Mouse (Mus musculus) stomach, embryonic 16.5 days (tissue): ENCODE results near the gene Smok3a. TPM values are rescaled to one million over a fixed set of nuclear protein-coding genes. Genes with fewer than 3 reads are reported as not detected.

ENCODE experiments used
- ATAC-seq: fragments of 200-750 bp; cut with Nextera tagmentation; 2 replicates; pipeline ENCODE4 v1.8.0; 2017; ENCODE audit warnings: moderate number of reproducible peaks, moderate TSS enrichment; ENCODE audit not compliant: insufficient read depth, low FRiP score
- H3K27ac ChIP-seq: fragments of 300-500 bp; sonication (generic); 2 replicates; pipeline ENCODE4 v1.5.1; 2014; ENCODE audit warnings: low read length
- H3K27me3 ChIP-seq: fragments of 300-500 bp; sonication (generic); 2 replicates; pipeline ENCODE4 v1.6.1; 2014; ENCODE audit warnings: low read length, control low read depth, mixed read lengths; ENCODE audit not compliant: control insufficient read depth, insufficient read depth
- H3K36me3 ChIP-seq: fragments of 300-500 bp; sonication (generic); 2 replicates; pipeline ENCODE4 v1.6.1; 2014; ENCODE audit warnings: low read length; ENCODE audit not compliant: control insufficient read depth, insufficient read depth
- H3K4me1 ChIP-seq: fragments of 300-500 bp; sonication (generic); 2 replicates; pipeline ENCODE4 v1.6.1; 2014; ENCODE audit warnings: low read length, control low read depth, mixed read lengths; ENCODE audit not compliant: control insufficient read depth, insufficient read depth
- H3K4me2 ChIP-seq: fragments of 300-500 bp; sonication (generic); 2 replicates; pipeline ENCODE4 v1.6.1; 2014; ENCODE audit warnings: low read depth, low read length, mixed read lengths
- H3K4me3 ChIP-seq: fragments of 300-500 bp; sonication (generic); replicated peaks from 2 replicates; pipeline ENCODE4 v1.5.1; 2014; ENCODE audit warnings: mild to moderate bottlenecking, low read length
- H3K9ac ChIP-seq: fragments of 300-500 bp; sonication (generic); 2 replicates; pipeline ENCODE4 v1.6.1; 2014; ENCODE audit warnings: low read length
- H3K9me3 ChIP-seq: fragments of 300-500 bp; sonication (generic); replicated peaks from 2 replicates; pipeline ENCODE4 v1.6.1; 2016; ENCODE audit warnings: low read length, control low read depth; ENCODE audit not compliant: control insufficient read depth
- WGBS: fragments of 180-500 bp; shearing (Covaris S2); extraction: QIAGEN DNeasy Blood & Tissue Kit; methylation state at CpG from one replicate; pipeline ENCODE4 v1.1.7; 2014; 5-methylcytosine and 5-hydroxymethylcytosine counted together
- polyA plus RNA-seq: library from polyadenylated mRNA; unstranded; fragments of >200 nt; fragmentation: Nextera tagmentation; extraction: Ambion mirVana; gene quantifications from 2 replicates; pipeline ENCODE4 v1.2.1, GENCODE M21; 2015

Gene Smok3a
- polyA plus RNA-seq, 1 experiment from 2014 or later: not detected

GRCm38 (mm10) chr5:138081446-138081845, 60.4 kb downstream of the Smok3a start:
- WGBS: 85% methylated on average over 9 of the region's 9 CpGs
- no peak overlapping the region for H3K9ac ChIP-seq
- no peaks in the 10 kb centered on the region for H3K36me3 ChIP-seq
- H3K27ac ChIP-seq: no peak overlapping the region
- no peak overlapping the region for H3K4me3 ChIP-seq
- no peak overlapping the region for H3K4me2 ChIP-seq
- no peaks in the 10 kb centered on the region for H3K9me3 ChIP-seq
- H3K4me1 ChIP-seq: peaks cover 6% of the 10 kb centered on the region
- no peak for ATAC-seq
- H3K27me3 ChIP-seq: no peaks in the 10 kb centered on the region

DNA sequence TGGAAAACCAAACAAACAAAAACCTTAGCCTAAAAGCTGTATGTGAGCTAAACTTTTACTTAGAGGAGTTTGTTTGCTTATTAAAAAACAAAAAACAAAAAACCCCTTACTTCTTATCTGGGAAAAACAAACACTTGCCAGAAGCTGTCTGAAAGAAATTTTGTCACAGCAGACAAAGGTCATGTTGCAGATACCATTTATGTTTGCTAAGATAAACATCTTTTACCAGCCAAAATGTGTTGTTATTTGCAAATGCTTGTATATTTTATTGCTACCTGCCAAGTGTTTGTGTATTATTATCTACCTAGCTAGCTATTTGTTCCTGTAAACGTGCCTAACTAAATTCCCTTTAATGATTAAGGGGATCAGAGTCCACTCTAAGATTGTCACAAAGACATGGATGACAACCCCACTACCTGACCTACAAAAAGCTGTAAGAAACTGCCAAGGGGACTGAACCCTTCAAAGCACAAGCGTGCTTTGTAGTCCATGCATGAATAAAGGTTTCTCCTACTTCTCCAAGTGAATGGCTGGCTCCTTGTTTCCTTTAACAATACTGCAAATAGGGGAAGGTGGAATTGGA, 62.3 kb downstream of the Smok3a start:
- Histone ChIP-seq H3K27me3 (no peaks in the 10 kb centered on the region), H3K4me3 (no peak overlapping the region), H3K27ac (no peak overlapping the region), H3K9ac (no peak overlapping the region), H3K4me2 (no peak overlapping the region), H3K9me3 (no peaks in the 10 kb centered on the region), H3K36me3 (no peaks in the 10 kb centered on the region), H3K4me1 (peaks cover 6% of the 10 kb centered on the region)
- ATAC-seq: no peak
- WGBS: 60% methylated on average over 2 of the region's 2 CpGs

DNA sequence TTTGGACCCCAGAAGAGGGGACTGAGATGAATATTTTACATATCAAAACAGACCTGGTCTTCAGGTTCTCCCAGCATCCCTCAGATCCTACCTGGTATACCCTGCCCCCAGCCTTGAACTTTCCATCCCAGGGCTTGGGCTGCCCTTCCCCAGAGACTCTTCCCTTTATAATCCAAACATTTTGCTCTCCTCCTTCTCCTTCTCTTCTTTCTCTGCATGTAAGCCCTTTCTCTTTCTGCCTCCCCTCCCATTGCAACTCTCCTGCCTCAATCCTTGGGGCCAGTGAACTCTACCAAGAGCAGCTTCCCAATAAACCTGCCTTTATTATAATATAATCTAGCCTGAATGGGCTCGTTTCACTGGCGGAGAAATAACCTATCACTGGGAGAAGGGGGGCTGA, 62.9 kb downstream of the Smok3a start:
- Histone ChIP-seq H3K27me3 (no peaks in the 10 kb centered on the region), H3K9ac (no peak overlapping the region), H3K9me3 (no peaks in the 10 kb centered on the region), H3K36me3 (no peaks in the 10 kb centered on the region), H3K27ac (no peak overlapping the region), H3K4me1 (peaks cover 6% of the 10 kb centered on the region), H3K4me3 (no peak overlapping the region), H3K4me2 (no peak overlapping the region)
- 91% methylated on average over 2 of the region's 2 CpGs for WGBS
- ATAC-seq: no peak

Other genes with a start within 250 kb of the Smok3a start
- 9.4 and 17.0 TPM in 2 replicates for gene Ppp1r35, start 242.4 kb upstream of the Smok3a start, polyA plus RNA-seq
- gene Mepce, start 233.6 kb upstream of the Smok3a start, polyA plus RNA-seq: 7.4 and 8.2 TPM in 2 replicates
- gene Zcwpw1, start 233.5 kb upstream of the Smok3a start, polyA plus RNA-seq: 15.4 and 18.0 TPM in 2 replicates
- 2.4 and 4.0 TPM in 2 replicates for gene Pilra, start 185.0 kb upstream of the Smok3a start, polyA plus RNA-seq
- gene Pilrb1, start 163.2 kb upstream of the Smok3a start, polyA plus RNA-seq: 0.84 and 0.87 TPM in 2 replicates
- 1.5 and 1.8 TPM in 2 replicates for gene Pilrb2, start 149.4 kb upstream of the Smok3a start, polyA plus RNA-seq
- 14.7 and 15.9 TPM in 2 replicates for gene Cyp3a13, start 99.6 kb upstream of the Smok3a start, polyA plus RNA-seq
- 0.56 and 1.1 TPM in 2 replicates for gene Gjc3, start 58.2 kb upstream of the Smok3a start, polyA plus RNA-seq
- 0.61 and 0.87 TPM in 2 replicates for gene Azgp1, start 39.7 kb upstream of the Smok3a start, polyA plus RNA-seq
- not detected in 2 replicates for gene Smok3b, start 168 bp downstream of the Smok3a start, polyA plus RNA-seq
- not detected in 2 replicates for gene Smok3c, start 31.9 kb downstream of the Smok3a start, polyA plus RNA-seq
- 16.5 and 17.7 TPM in 2 replicates for gene Zkscan1, start 63.8 kb downstream of the Smok3a start, polyA plus RNA-seq
- 44.2 and 45.5 TPM in 2 replicates for gene Zscan21, start 95.6 kb downstream of the Smok3a start, polyA plus RNA-seq
- 13.3 and 15.1 TPM in 2 replicates for gene Zfp113, start 134.5 kb downstream of the Smok3a start, polyA plus RNA-seq
- gene Cops6, start 139.8 kb downstream of the Smok3a start, polyA plus RNA-seq: 281 and 289 TPM in 2 replicates
- gene Ap4m1, start 150.7 kb downstream of the Smok3a start, polyA plus RNA-seq: 22.2 and 22.4 TPM in 2 replicates
- gene Mcm7, start 151.2 kb downstream of the Smok3a start, polyA plus RNA-seq: 132 and 136 TPM in 2 replicates
- 73.7 and 74.9 TPM in 2 replicates for gene Taf6, start 166.2 kb downstream of the Smok3a start, polyA plus RNA-seq
- 44.9 and 47.2 TPM in 2 replicates for gene Cnpy4, start 166.2 kb downstream of the Smok3a start, polyA plus RNA-seq
- gene Mblac1, start 173.1 kb downstream of the Smok3a start, polyA plus RNA-seq: 6.7 TPM in 2 replicates
- 0.06 TPM in 1 of 2 replicates, not detected in the other for gene Nxpe5, start 204.6 kb downstream of the Smok3a start, polyA plus RNA-seq
- 76.1 and 79.4 TPM in 2 replicates for gene Lamtor4, start 234.2 kb downstream of the Smok3a start, polyA plus RNA-seq
- gene BC037034, start 242.8 kb downstream of the Smok3a start, polyA plus RNA-seq: 3.6 and 3.9 TPM in 2 replicates